Mouse (Mus musculus): ENCODE measurements around the gene Pcolce. TPM values are rescaled to one million over a fixed set of nuclear protein-coding genes. Genes with fewer than 3 reads are reported as not detected.

Pcolce gene
- polyA plus RNA-seq, 1 experiment from 2014 or later = 109 TPM

GRCm38 (mm10) chr5:137645652-137646091, 32.1 kb upstream of the Pcolce start, which contains the start of gene Irs3:
TSS of gene Irs3 (minus strand) at chr5:137645714.
- 15% methylated on average over 11 of the region's 11 CpGs for WGBS
- H3K36me3 ChIP-seq = peaks cover 19% of the 10 kb centered on the region
- no peaks in the 10 kb centered on the region for H3K9me3 ChIP-seq (replicated peaks)
- H3K4me1 ChIP-seq (replicated peaks) = peaks cover 39% of the 10 kb centered on the region
- H3K27me3 ChIP-seq (replicated peaks) = peaks cover 38% of the 10 kb centered on the region
- peak within 1 kb of the TSS; percentile 77 for H3K4me2 ChIP-seq
- H3K9ac ChIP-seq = peak within 1 kb of the TSS; percentile 58
- ATAC-seq (ENCODE audit: insufficient number of reproducible peaks, low FRiP score) = no peak
- peak within 1 kb of the TSS; percentile 45 for H3K4me3 ChIP-seq
- H3K27ac ChIP-seq (ENCODE audit: poor library complexity, severe bottlenecking) = no peak within 1 kb of the TSS

DNA sequence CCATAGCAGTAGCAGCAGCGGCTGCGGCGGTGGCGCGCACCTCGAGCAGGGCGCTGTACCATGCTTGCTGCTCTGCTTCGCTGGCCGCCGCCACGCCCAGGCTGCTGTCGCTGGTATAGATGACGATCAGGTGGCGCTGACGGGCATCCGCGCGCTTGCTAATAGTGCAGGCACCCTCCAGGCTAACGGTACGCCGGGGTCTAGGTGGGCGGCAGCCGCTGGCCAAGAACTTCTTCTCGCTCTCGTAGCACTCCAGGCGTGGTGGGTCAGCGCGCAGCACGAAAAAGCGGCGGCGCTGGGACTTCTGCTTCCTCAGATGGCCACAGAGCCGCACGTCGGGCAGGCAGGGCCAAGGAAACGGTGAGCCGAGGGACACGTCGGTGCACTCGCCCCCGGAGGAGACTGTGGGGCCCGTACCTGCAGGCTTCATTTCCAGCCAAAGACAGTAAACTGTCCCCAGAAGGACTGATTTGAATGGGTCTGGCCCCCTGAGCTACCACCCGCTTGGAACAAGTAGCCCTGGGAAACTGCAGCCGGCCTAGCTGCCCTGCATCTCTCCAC, 31.6 kb upstream of the Pcolce start:
- H3K9me3 ChIP-seq (replicated peaks) = no peaks in the 10 kb centered on the region
- WGBS = 1% methylated on average over 44 of the region's 44 CpGs
- H3K27me3 ChIP-seq (replicated peaks) = peaks cover 38% of the 10 kb centered on the region
- peak overlapping the region; percentile 77 for H3K4me2 ChIP-seq
- peak overlapping the region; percentile 45 for H3K4me3 ChIP-seq
- no peak for ATAC-seq (ENCODE audit: insufficient number of reproducible peaks, low FRiP score)
- peak overlapping the region; percentile 58 for H3K9ac ChIP-seq
- H3K36me3 ChIP-seq = peaks cover 24% of the 10 kb centered on the region
- peaks cover 44% of the 10 kb centered on the region for H3K4me1 ChIP-seq (replicated peaks)
- H3K27ac ChIP-seq (ENCODE audit: poor library complexity, severe bottlenecking) = no peak overlapping the region

DNA sequence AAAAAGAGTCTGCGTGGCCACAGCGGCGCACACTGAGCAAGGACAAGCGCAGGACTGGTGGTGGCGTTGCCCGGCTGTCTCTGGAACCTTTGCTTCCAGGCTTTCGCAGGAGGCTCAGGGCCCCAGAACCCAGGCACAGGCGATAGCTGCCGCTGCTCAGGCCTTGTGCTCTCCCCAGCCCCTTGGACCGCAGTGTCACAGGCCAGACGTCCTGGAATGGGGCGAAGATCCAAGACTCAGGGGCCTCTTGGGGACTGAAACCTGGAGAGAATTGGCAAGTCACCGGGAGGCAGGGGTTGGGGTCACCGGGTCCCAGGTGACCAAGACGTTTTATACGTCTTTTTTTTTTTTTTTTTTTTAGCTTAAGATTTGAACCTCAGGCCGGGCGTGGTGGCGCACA, 30.9 kb upstream of the Pcolce start:
- peaks cover 31% of the 10 kb centered on the region for H3K36me3 ChIP-seq
- H3K27me3 ChIP-seq (replicated peaks) = peaks cover 38% of the 10 kb centered on the region
- H3K27ac ChIP-seq (ENCODE audit: poor library complexity, severe bottlenecking) = no peak overlapping the region
- no peaks in the 10 kb centered on the region for H3K9me3 ChIP-seq (replicated peaks)
- peaks cover 42% of the 10 kb centered on the region for H3K4me1 ChIP-seq (replicated peaks)
- no peak overlapping the region for H3K9ac ChIP-seq
- 34% methylated on average over 19 of the region's 19 CpGs for WGBS
- no peak for ATAC-seq (ENCODE audit: insufficient number of reproducible peaks, low FRiP score)
- no peak overlapping the region for H3K4me3 ChIP-seq
- H3K4me2 ChIP-seq = peak overlapping the region; percentile 77; the same call in 1 of the 2 replicates

DNA sequence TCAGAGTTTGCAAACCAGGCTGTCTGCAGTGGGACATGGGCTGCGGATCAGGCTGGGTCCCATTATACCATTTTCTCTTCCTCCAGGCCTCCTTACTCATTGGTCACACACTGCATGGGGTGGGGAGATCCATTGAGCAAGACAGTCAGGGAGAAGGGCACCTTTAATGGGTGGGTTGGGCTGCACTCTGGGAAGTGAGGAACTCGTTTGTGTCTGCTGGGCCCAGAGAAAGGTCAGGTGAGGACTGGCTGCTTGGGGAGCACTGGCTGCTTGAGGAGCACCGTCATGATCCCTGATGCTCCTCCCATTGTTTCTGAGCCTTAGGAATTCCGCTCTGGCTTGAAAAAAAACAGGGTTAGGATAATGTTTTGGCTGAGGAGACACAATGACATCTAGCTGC, 29.3 kb upstream of the Pcolce start:
- H3K9me3 ChIP-seq (replicated peaks) = no peaks in the 10 kb centered on the region
- H3K9ac ChIP-seq = no peak overlapping the region
- no peak overlapping the region for H3K27ac ChIP-seq (ENCODE audit: poor library complexity, severe bottlenecking)
- no peak for ATAC-seq (ENCODE audit: insufficient number of reproducible peaks, low FRiP score)
- H3K4me2 ChIP-seq = no peak overlapping the region
- no peak overlapping the region for H3K4me3 ChIP-seq
- peaks cover 47% of the 10 kb centered on the region for H3K36me3 ChIP-seq
- H3K27me3 ChIP-seq (replicated peaks) = peaks cover 38% of the 10 kb centered on the region
- 60% methylated on average over 4 of the region's 4 CpGs for WGBS
- peaks cover 28% of the 10 kb centered on the region for H3K4me1 ChIP-seq (replicated peaks)

GRCm38 (mm10) chr5:137641054-137641453, 27.5 kb upstream of the Pcolce start, which contains the start of gene Sap25:
TSS of gene Sap25 (plus strand) at chr5:137641334.
- H3K9me3 ChIP-seq (replicated peaks) = no peaks in the 10 kb centered on the region
- 85% methylated on average over 19 of the region's 19 CpGs for WGBS
- no peak within 1 kb of the TSS for H3K27ac ChIP-seq (ENCODE audit: poor library complexity, severe bottlenecking)
- H3K36me3 ChIP-seq = peaks cover 65% of the 10 kb centered on the region
- H3K4me3 ChIP-seq = no peak within 1 kb of the TSS
- H3K9ac ChIP-seq = no peak within 1 kb of the TSS
- H3K4me1 ChIP-seq (replicated peaks) = peaks cover 25% of the 10 kb centered on the region
- 0 out of 2 replicates have a peak, but pooled peaks have one; percentile 6 for ATAC-seq (ENCODE audit: insufficient number of reproducible peaks, low FRiP score)
- no peak within 1 kb of the TSS for H3K4me2 ChIP-seq
- H3K27me3 ChIP-seq (replicated peaks) = peaks cover 34% of the 10 kb centered on the region

GRCm38 (mm10) chr5:137639472-137639871, 25.9 kb upstream of the Pcolce start:
- Histone ChIP-seq H3K27me3 (replicated peaks) (peaks cover 21% of the 10 kb centered on the region), H3K36me3 (peaks cover 81% of the 10 kb centered on the region), H3K27ac (ENCODE audit: poor library complexity, severe bottlenecking) (no peak overlapping the region), H3K4me2 (no peak overlapping the region), H3K9me3 (replicated peaks) (no peaks in the 10 kb centered on the region), H3K4me1 (replicated peaks) (peaks cover 12% of the 10 kb centered on the region), H3K4me3 (no peak overlapping the region), H3K9ac (no peak overlapping the region)
- 64% methylated on average over 7 of the region's 7 CpGs for WGBS
- no peak for ATAC-seq (ENCODE audit: insufficient number of reproducible peaks, low FRiP score)

DNA sequence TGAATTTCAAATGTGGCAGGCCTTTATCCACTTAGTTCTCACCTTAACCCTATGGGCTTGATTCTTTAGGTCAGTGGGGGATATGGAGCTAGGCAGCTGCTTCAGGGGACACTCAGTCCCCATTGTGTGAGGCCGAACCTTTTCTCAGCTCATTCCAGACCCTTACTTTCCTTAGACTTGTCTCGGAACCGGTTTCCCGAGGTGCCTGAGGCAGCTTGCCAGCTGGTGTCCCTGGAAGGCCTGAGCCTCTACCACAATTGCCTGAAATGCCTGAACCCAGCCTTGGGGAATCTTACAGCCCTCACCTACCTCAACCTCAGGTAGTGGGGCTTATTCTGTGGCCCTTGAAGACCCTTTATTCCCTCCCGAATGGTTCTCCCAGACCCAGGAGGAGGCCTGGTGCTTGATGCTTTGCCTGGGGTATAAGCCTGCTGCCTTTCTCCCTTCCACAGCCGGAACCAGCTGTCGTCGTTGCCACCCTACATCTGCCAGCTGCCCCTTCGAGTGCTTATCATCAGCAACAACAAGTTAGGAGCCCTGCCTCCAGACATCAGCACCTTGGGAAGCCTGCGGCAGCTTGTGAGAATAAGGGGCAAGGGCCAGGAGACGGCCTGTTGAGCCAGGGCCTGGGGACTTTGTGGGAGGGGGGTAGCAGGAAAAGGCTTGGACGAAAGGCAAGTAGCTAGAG, 20.0 kb upstream of the Pcolce start:
- peaks cover 28% of the 10 kb centered on the region for H3K4me1 ChIP-seq (replicated peaks)
- no peak overlapping the region for H3K27ac ChIP-seq (ENCODE audit: poor library complexity, severe bottlenecking)
- peaks cover 55% of the 10 kb centered on the region for H3K36me3 ChIP-seq
- WGBS = 66% methylated on average over 12 of the region's 12 CpGs
- no peaks in the 10 kb centered on the region for H3K9me3 ChIP-seq (replicated peaks)
- H3K4me2 ChIP-seq = no peak overlapping the region
- no peak overlapping the region for H3K9ac ChIP-seq
- no peak for ATAC-seq (ENCODE audit: insufficient number of reproducible peaks, low FRiP score)
- no peaks in the 10 kb centered on the region for H3K27me3 ChIP-seq (replicated peaks)
- no peak overlapping the region for H3K4me3 ChIP-seq

- Histone ChIP-seq H3K9me3 (replicated peaks) (no peaks in the 10 kb centered on the region), H3K4me3 (peak overlapping the region; percentile 73; the same call in 1 of the 2 replicates), H3K27me3 (replicated peaks) (no peaks in the 10 kb centered on the region), H3K9ac (peak overlapping the region; percentile 79), H3K4me2 (peak overlapping the region; percentile 83), H3K4me1 (replicated peaks) (peaks cover 32% of the 10 kb centered on the region), H3K36me3 (peaks cover 36% of the 10 kb centered on the region), H3K27ac (ENCODE audit: poor library complexity, severe bottlenecking) (peak overlapping the region; percentile 71; the same call in 1 of the 2 replicates)
- WGBS = 46% methylated on average over 4 of the region's 4 CpGs
- no peak for ATAC-seq (ENCODE audit: insufficient number of reproducible peaks, low FRiP score)
These were observed 18.0 kb upstream of the Pcolce start for GRCm38 (mm10) chr5:137631591-137631990.

DNA sequence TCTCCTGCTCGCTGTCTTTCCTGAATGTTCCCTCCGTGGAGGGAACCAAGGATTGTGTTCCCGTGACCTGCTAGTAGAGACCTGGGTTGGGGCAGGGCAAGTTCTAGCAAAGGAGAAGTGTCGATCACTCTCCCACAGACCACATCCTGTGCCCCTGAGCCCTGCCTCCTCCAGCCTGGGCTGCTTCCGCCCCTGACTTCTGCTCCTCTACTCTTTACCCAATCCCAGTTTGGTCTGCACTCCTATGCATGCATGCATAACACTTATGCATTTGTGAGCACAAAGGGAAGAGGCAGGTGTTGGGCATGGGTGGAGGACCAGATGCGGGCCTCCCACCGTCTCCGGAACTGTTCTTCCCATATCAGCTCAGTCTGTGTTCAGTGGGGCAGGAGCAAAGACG, 17.6 kb upstream of the Pcolce start:
- 57% methylated on average over 9 of the region's 9 CpGs for WGBS
- no peaks in the 10 kb centered on the region for H3K27me3 ChIP-seq (replicated peaks)
- H3K27ac ChIP-seq (ENCODE audit: poor library complexity, severe bottlenecking) = peak overlapping the region; percentile 71
- no peak for ATAC-seq (ENCODE audit: insufficient number of reproducible peaks, low FRiP score)
- H3K4me3 ChIP-seq = peak overlapping the region; percentile 73
- H3K9ac ChIP-seq = peak overlapping the region; percentile 79
- H3K9me3 ChIP-seq (replicated peaks) = no peaks in the 10 kb centered on the region
- H3K4me2 ChIP-seq = peak overlapping the region; percentile 83
- H3K4me1 ChIP-seq (replicated peaks) = peaks cover 32% of the 10 kb centered on the region
- peaks cover 31% of the 10 kb centered on the region for H3K36me3 ChIP-seq

DNA sequence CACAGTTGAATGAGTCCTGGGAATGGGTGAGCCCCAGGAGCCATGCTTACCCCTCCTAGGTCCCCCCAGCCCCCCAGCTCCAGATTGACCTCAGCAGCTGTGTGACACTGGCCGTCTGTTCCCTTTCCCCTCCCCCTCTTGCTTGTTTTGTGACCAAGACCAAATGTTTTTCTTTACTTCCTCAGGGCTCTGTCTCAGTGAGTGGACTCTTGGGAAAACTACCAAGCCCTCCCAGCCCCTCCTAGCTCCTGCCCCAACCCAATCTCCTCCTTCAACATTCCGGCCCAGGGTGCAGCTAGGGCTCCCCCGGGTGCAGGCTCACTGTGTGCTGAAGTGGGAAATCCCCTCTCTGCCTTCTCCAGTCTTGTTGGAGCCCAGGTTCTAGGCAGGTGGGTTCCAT, 17.0 kb upstream of the Pcolce start:
- Histone ChIP-seq H3K4me2 (peak overlapping the region; percentile 83), H3K36me3 (peaks cover 26% of the 10 kb centered on the region), H3K9me3 (replicated peaks) (no peaks in the 10 kb centered on the region), H3K4me1 (replicated peaks) (peaks cover 32% of the 10 kb centered on the region), H3K27me3 (replicated peaks) (no peaks in the 10 kb centered on the region), H3K9ac (peak overlapping the region; percentile 79), H3K4me3 (peak overlapping the region; percentile 73), H3K27ac (ENCODE audit: poor library complexity, severe bottlenecking) (peak overlapping the region; percentile 71)
- 31% methylated on average over 3 of the region's 3 CpGs for WGBS
- ATAC-seq (ENCODE audit: insufficient number of reproducible peaks, low FRiP score) = no peak

DNA sequence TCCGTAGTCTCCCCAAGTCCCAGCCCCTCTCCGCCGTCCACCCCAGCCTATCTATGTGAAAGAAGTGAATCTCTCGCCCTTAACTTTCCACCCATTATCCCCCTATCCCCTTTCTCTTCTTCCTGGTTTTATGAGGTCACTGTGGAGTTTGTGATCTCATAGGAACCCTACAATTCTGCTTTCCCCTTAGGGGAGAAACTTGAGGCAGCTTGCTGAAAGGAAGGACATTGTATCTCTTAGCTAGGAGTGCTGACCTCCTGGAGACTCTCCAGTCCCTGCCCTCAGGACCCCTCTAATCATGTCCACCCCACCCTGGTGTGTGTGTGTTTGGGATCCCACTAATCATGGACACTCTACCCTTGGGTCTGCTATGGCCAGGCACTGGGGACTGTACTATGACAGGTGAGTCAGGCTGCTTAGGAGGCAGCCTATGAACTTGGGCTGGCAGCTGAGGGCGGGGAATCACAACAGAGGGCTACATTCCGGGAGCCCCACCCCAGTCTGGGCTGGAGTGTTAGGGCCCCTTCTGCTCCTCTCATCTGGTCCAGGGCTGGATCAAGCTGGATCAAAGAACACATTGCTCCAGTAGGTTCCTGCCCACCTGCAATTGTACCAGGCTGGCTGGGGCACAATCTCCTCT, 16.4 kb upstream of the Pcolce start:
- peaks cover 20% of the 10 kb centered on the region for H3K36me3 ChIP-seq
- H3K4me2 ChIP-seq = peak overlapping the region; percentile 83
- ATAC-seq (ENCODE audit: insufficient number of reproducible peaks, low FRiP score) = no peak
- H3K4me1 ChIP-seq (replicated peaks) = peaks cover 32% of the 10 kb centered on the region
- H3K4me3 ChIP-seq = peak overlapping the region; percentile 73
- H3K27ac ChIP-seq (ENCODE audit: poor library complexity, severe bottlenecking) = peak overlapping the region; percentile 89
- H3K9me3 ChIP-seq (replicated peaks) = no peaks in the 10 kb centered on the region
- H3K27me3 ChIP-seq (replicated peaks) = no peaks in the 10 kb centered on the region
- H3K9ac ChIP-seq = peak overlapping the region; percentile 79
- WGBS = 18% methylated on average over 6 of the region's 6 CpGs
